Comparison of ENCODE assay signal across 10 mouse cellular contexts in the genomic region with DNA sequence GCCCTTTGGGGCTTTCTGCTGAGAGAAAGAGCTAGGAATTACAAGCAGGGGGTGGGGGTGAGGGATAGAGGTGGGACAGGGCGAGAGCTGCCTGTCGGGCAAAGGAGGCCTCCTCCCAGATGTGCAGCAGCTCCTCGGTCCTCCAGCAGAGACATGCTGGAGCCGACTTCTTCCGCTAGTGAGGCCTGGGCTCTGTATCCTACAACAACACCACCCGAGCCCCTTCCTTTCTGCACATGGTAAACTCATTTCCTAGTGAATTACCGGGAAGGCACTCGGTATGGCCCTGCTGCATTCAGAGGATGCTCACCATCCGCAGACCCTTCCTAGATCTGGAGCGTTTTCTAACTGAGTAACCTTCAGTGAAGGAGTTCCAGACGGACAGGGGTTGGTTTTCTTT. TPM values are rescaled to one million over a fixed set of nuclear protein-coding genes. Genes with fewer than 3 reads are reported as not detected.
DNase-seq lines count a peak whose midpoint lies in the region; ATAC-seq lines count a peak whose summit lies in the region.
"Had no signal": no experiment of that assay in that cellular context is flagged by ENCODE, and none has a peak within 500 bp of the region (broad histone marks: within the 10 kb centered on the region; RNA-seq: fewer than 3 reads in every experiment).

No protein-coding gene starts in this region.

- 42% methylated on average over 11 of the region's 11 CpGs for WGBS in hindbrain, embryonic 12.5 days
- WGBS in midbrain, embryonic 14.5 days = 50% methylated on average over 11 of the region's 11 CpGs
- 40% methylated on average over 11 of the region's 11 CpGs for WGBS in liver, embryonic 12.5 days (ENCODE audit: insufficient replicate concordance)

- no peak for ATAC-seq in hindbrain, embryonic 12.5 days (ENCODE audit: low FRiP score)
- ATAC-seq in midbrain, embryonic 14.5 days (ENCODE audit: low FRiP score, low TSS enrichment) = no peak
- no peak for ATAC-seq in liver, embryonic 12.5 days

- 0 out of 2 replicates have a peak, but pooled peaks cover 3% of the 10 kb centered on the region for H3K27me3 ChIP-seq in hindbrain, embryonic 12.5 days
- H3K27me3 ChIP-seq in midbrain, embryonic 14.5 days (ENCODE audit: control insufficient read depth, insufficient read depth, low read length) = no peaks in the 10 kb centered on the region; the same call in 1 of the 2 replicates
- peaks cover 87% of the 10 kb centered on the region for H3K27me3 ChIP-seq in liver, embryonic 12.5 days (replicated peaks)

- H3K27ac ChIP-seq in hindbrain, embryonic 12.5 days = no peak overlapping the region
- peak overlapping the region; percentile 72 for H3K27ac ChIP-seq in midbrain, embryonic 14.5 days (replicated peaks; ENCODE audit: low read depth, low read length)
- H3K27ac ChIP-seq in liver, embryonic 12.5 days = no peak overlapping the region
- H3K27ac ChIP-seq: lung, embryonic 15.5 days had no signal

- peak; percentile 98 for DNase-seq in heart, adult 11 months
- DNase-seq in heart, postnatal 36 days = no peak
- DNase-seq in embryo, embryonic 10.5 days (ENCODE audit: low spot score) = peak; percentile 42
- DNase-seq in midbrain, embryonic 14.5 days = peak; percentile 25
- no peak for DNase-seq in cerebellum, adult 9-11 months
- DNase-seq in spleen, postnatal 14 days (ENCODE audit: low spot score in 2 of 2) = no peak
- DNase-seq: thymus, postnatal 4 days had no signal

- no peaks in the 10 kb centered on the region for H3K36me3 ChIP-seq in hindbrain, embryonic 12.5 days
- peaks cover 11% of the 10 kb centered on the region; the same call in 1 of the 2 replicates for H3K36me3 ChIP-seq in midbrain, embryonic 14.5 days (ENCODE audit: control insufficient read depth, insufficient read depth, low read length)
- H3K36me3 ChIP-seq in liver, embryonic 12.5 days = no peaks in the 10 kb centered on the region
- H3K36me3 ChIP-seq: lung, embryonic 15.5 days had no signal

- H3K4me3 ChIP-seq in hindbrain, embryonic 12.5 days = no peak overlapping the region
- H3K4me3 ChIP-seq in midbrain, embryonic 14.5 days (replicated peaks; ENCODE audit: low read depth, low read length) = peak overlapping the region; percentile 13; the same call in 1 of the 2 replicates
- H3K4me3 ChIP-seq in liver, embryonic 12.5 days = no peak overlapping the region
- H3K4me3 ChIP-seq: lung, embryonic 15.5 days had no signal

- no peaks in the 10 kb centered on the region for H3K9me3 ChIP-seq in hindbrain, embryonic 12.5 days (replicated peaks)
- H3K9me3 ChIP-seq in midbrain, embryonic 14.5 days (ENCODE audit: control insufficient read depth, low read length) = no peaks in the 10 kb centered on the region
- no peaks in the 10 kb centered on the region for H3K9me3 ChIP-seq in liver, embryonic 12.5 days (replicated peaks)
- H3K9me3 ChIP-seq: lung, embryonic 15.5 days had no signal

- H3K4me1 ChIP-seq in hindbrain, embryonic 12.5 days = peaks cover 94% of the 10 kb centered on the region
- peaks cover 74% of the 10 kb centered on the region for H3K4me1 ChIP-seq in midbrain, embryonic 14.5 days (ENCODE audit: control insufficient read depth, insufficient read depth, low read length)
- H3K4me1 ChIP-seq in liver, embryonic 12.5 days = no peaks in the 10 kb centered on the region

- intact Hi-C loops in heart, postnatal 36 days (cut with DNase I) = loop anchor here (5.0 kb wide), 1 partner anchor 53 kb away; no protein-coding TSS in a partner anchor

- H3K9ac ChIP-seq in hindbrain, embryonic 12.5 days = no peak overlapping the region
- H3K9ac ChIP-seq in midbrain, embryonic 14.5 days (replicated peaks; ENCODE audit: low read length) = peak overlapping the region; percentile 39
- no peak overlapping the region for H3K9ac ChIP-seq in liver, embryonic 12.5 days
- H3K9ac ChIP-seq: lung, embryonic 15.5 days had no signal

- H3K4me2 ChIP-seq in hindbrain, embryonic 12.5 days (replicated peaks) = peak overlapping the region; percentile 17; the same call in 1 of the 2 replicates
- H3K4me2 ChIP-seq in midbrain, embryonic 14.5 days (ENCODE audit: low read length) = peak overlapping the region; percentile 59
- no peak overlapping the region for H3K4me2 ChIP-seq in liver, embryonic 12.5 days
- H3K4me2 ChIP-seq: lung, embryonic 15.5 days had no signal

RNA-seq across cellular contexts. Expression of gene Ebf3, which starts 14.1 kb away (rescaled TPM):
- total RNA-seq in heart, postnatal 36 days (2021) = 1 to 10 TPM; 8.0 to 8.1 TPM
- 23.0 and 23.4 TPM in 2 replicates for polyA plus RNA-seq in hindbrain, embryonic 12.5 days (2016; fragmentation: Nextera tagmentation; extraction: Ambion mirVana)
- 34.0 and 43.4 TPM in 2 replicates for polyA plus RNA-seq in midbrain, embryonic 14.5 days (2014; fragmentation: Nextera tagmentation; extraction: Ambion mirVana)
- polyA plus RNA-seq in liver, embryonic 12.5 days (2016; fragmentation: Nextera tagmentation; extraction: Ambion mirVana) = 0.07 and 0.10 TPM in 2 replicates

Comparison
In these comparisons a context has a peak if more than half of its experiments do, and no peak if none do; other contexts are left out.
1. DNase-seq: peak in heart, adult 11 months (single experiment), embryo, embryonic 10.5 days (single experiment) and midbrain, embryonic 14.5 days (single experiment); none in heart, postnatal 36 days (0 of 2), cerebellum, adult 9-11 months (single experiment) and spleen, postnatal 14 days (0 of 2).
2. RNA of gene Ebf3, which starts 14.1 kb away (polyA plus RNA-seq): 34.0 to 43.4 TPM in midbrain, embryonic 14.5 days and 23.0 to 23.4 TPM in hindbrain, embryonic 12.5 days; 0.07 to 0.10 TPM in liver, embryonic 12.5 days; every median in the first group is over 10 times any median in the second.